Mouse (Mus musculus): ENCODE results near the gene Fam110a. TPM values are rescaled to one million over a fixed set of nuclear protein-coding genes. Genes with fewer than 3 reads are reported as not detected.

The Fam110a gene
- polyA plus RNA-seq, 1 experiment from 2014 or later = 34.0 TPM

- Histone ChIP-seq H3K4me1 (replicated peaks; ENCODE audit: control insufficient read depth, insufficient read depth, low read length) (peaks cover 6% of the 10 kb centered on the region; the same call in 1 of the 2 replicates), H3K9me3 (ENCODE audit: control insufficient read depth, low read length) (no peaks in the 10 kb centered on the region), H3K4me3 (ENCODE audit: low read length) (no peak overlapping the region), H3K27me3 (ENCODE audit: control insufficient read depth, insufficient read depth, low read depth, low read length) (no peaks in the 10 kb centered on the region), H3K9ac (ENCODE audit: low read length) (no peak overlapping the region), H3K27ac (ENCODE audit: low read length) (peak overlapping the region; percentile 60), H3K4me2 (ENCODE audit: low read depth, low read length) (no peak overlapping the region), H3K36me3 (ENCODE audit: control insufficient read depth, insufficient read depth, low read length) (no peaks in the 10 kb centered on the region)
- WGBS = 28% methylated on average over 2 of the region's 2 CpGs
- ATAC-seq (ENCODE audit: low read depth) = peak; percentile 45; the same call in 1 of the 2 replicates
Measured at GRCm38 (mm10) chr2:152011724-152012123, 31.7 kb upstream of the Fam110a start.

DNA sequence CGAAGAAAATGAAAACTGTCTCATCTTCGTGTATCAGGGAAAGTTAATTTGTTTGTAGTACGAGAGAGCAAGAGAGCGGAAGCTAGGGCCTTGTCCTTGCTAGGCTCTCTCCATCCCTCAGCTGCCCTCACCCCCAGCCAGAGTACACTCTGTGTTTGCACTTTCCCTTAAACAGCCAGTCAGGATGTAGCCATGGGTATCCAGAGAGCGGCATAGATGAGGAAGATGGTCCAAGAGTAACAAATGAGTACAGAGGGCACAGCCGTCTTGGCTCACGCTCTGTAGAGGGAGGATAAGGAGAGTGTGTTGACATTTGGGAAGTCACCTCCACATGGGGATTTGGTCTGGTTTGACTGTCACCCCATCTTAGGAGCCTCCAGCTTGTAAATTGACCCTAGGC is 30.6 kb upstream of the Fam110a start:
- H3K4me1 ChIP-seq (replicated peaks; ENCODE audit: control insufficient read depth, insufficient read depth, low read length) = peaks cover 6% of the 10 kb centered on the region; the same call in 1 of the 2 replicates
- 73% methylated on average over 7 of the region's 7 CpGs for WGBS
- H3K9me3 ChIP-seq (ENCODE audit: control insufficient read depth, low read length) = no peaks in the 10 kb centered on the region
- H3K27me3 ChIP-seq (ENCODE audit: control insufficient read depth, insufficient read depth, low read depth, low read length) = no peaks in the 10 kb centered on the region
- no peak overlapping the region for H3K27ac ChIP-seq (ENCODE audit: low read length)
- H3K9ac ChIP-seq (ENCODE audit: low read length) = no peak overlapping the region
- H3K36me3 ChIP-seq (ENCODE audit: control insufficient read depth, insufficient read depth, low read length) = no peaks in the 10 kb centered on the region
- no peak for ATAC-seq (ENCODE audit: low read depth)
- no peak overlapping the region for H3K4me3 ChIP-seq (ENCODE audit: low read length)
- no peak overlapping the region for H3K4me2 ChIP-seq (ENCODE audit: low read depth, low read length)

DNA sequence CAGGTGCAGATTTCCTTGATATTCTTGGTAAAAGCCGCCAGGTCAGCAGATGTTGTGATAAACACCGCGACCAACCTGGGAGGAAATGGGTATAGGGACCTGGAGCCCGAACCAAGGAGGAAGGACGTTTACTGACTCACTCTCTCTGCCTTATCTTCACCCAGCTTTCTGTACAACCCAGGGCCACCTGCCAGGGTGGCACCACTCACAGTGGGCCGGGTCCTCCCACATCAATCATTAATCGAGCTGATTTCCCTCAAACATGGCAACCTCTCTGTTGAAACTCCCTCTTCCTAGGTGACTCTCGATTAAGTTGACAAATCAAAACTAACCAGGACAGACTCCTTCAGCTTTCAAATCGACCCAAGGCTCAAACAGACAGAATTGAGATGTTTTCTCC is 30.2 kb upstream of the Fam110a start:
- peaks cover 6% of the 10 kb centered on the region; the same call in 1 of the 2 replicates for H3K4me1 ChIP-seq (replicated peaks; ENCODE audit: control insufficient read depth, insufficient read depth, low read length)
- H3K27ac ChIP-seq (ENCODE audit: low read length) = no peak overlapping the region
- no peaks in the 10 kb centered on the region for H3K36me3 ChIP-seq (ENCODE audit: control insufficient read depth, insufficient read depth, low read length)
- H3K27me3 ChIP-seq (ENCODE audit: control insufficient read depth, insufficient read depth, low read depth, low read length) = no peaks in the 10 kb centered on the region
- H3K4me2 ChIP-seq (ENCODE audit: low read depth, low read length) = no peak overlapping the region
- H3K9ac ChIP-seq (ENCODE audit: low read length) = no peak overlapping the region
- 61% methylated on average over 9 of the region's 9 CpGs for WGBS
- no peak for ATAC-seq (ENCODE audit: low read depth)
- no peaks in the 10 kb centered on the region for H3K9me3 ChIP-seq (ENCODE audit: control insufficient read depth, low read length)
- no peak overlapping the region for H3K4me3 ChIP-seq (ENCODE audit: low read length)

GRCm38 (mm10) chr2:152009061-152009779 is 29.2 kb upstream of the Fam110a start:
- 55% methylated on average over 15 of the region's 15 CpGs for WGBS
- Histone ChIP-seq H3K9ac (ENCODE audit: low read length) (no peak overlapping the region), H3K9me3 (ENCODE audit: control insufficient read depth, low read length) (no peaks in the 10 kb centered on the region), H3K36me3 (ENCODE audit: control insufficient read depth, insufficient read depth, low read length) (no peaks in the 10 kb centered on the region), H3K4me1 (replicated peaks; ENCODE audit: control insufficient read depth, insufficient read depth, low read length) (peaks cover 6% of the 10 kb centered on the region; the same call in 1 of the 2 replicates), H3K4me2 (ENCODE audit: low read depth, low read length) (no peak overlapping the region), H3K4me3 (ENCODE audit: low read length) (no peak overlapping the region), H3K27ac (ENCODE audit: low read length) (no peak overlapping the region), H3K27me3 (ENCODE audit: control insufficient read depth, insufficient read depth, low read depth, low read length) (no peaks in the 10 kb centered on the region)
- peak; percentile 51 for ATAC-seq (ENCODE audit: low read depth)

GRCm38 (mm10) chr2:152007783-152008182 is 27.8 kb upstream of the Fam110a start:
- 54% methylated on average over 10 of the region's 10 CpGs for WGBS
- Histone ChIP-seq H3K27me3 (ENCODE audit: control insufficient read depth, insufficient read depth, low read depth, low read length) (no peaks in the 10 kb centered on the region), H3K4me2 (ENCODE audit: low read depth, low read length) (no peak overlapping the region), H3K4me3 (ENCODE audit: low read length) (no peak overlapping the region), H3K9ac (ENCODE audit: low read length) (no peak overlapping the region), H3K27ac (ENCODE audit: low read length) (no peak overlapping the region), H3K4me1 (replicated peaks; ENCODE audit: control insufficient read depth, insufficient read depth, low read length) (peaks cover 6% of the 10 kb centered on the region; the same call in 1 of the 2 replicates), H3K36me3 (ENCODE audit: control insufficient read depth, insufficient read depth, low read length) (no peaks in the 10 kb centered on the region), H3K9me3 (ENCODE audit: control insufficient read depth, low read length) (no peaks in the 10 kb centered on the region)
- no peak for ATAC-seq (ENCODE audit: low read depth)

DNA sequence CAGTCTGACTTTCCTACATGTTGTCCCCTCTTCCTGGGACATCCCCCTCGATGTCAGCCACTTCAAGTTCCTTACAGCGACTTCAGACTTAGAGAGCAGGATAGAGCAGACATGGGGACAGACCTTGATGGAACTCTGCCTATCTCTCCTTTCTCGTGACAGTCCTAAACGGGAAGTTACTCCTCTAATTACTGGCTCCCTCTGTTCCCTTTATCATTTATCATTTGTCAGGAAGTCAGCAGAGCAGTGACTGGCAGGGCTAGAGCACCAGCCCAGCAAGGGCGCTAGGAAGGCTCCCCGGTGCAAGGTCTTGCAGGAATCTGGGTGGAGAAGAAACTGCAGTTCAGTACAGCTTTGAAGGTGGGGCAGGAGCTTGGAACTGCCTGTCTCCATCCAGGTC is 22.5 kb upstream of the Fam110a start:
- no peaks in the 10 kb centered on the region for H3K9me3 ChIP-seq (ENCODE audit: control insufficient read depth, low read length)
- 48% methylated on average over 6 of the region's 6 CpGs for WGBS
- H3K4me1 ChIP-seq (replicated peaks; ENCODE audit: control insufficient read depth, insufficient read depth, low read length) = no peaks in the 10 kb centered on the region; the same call in none of the 2 replicates
- peaks cover 7% of the 10 kb centered on the region for H3K27me3 ChIP-seq (ENCODE audit: control insufficient read depth, insufficient read depth, low read depth, low read length)
- H3K4me3 ChIP-seq (ENCODE audit: low read length) = no peak overlapping the region
- H3K36me3 ChIP-seq (ENCODE audit: control insufficient read depth, insufficient read depth, low read length) = no peaks in the 10 kb centered on the region
- no peak for ATAC-seq (ENCODE audit: low read depth)
- H3K4me2 ChIP-seq (ENCODE audit: low read depth, low read length) = no peak overlapping the region
- H3K27ac ChIP-seq (ENCODE audit: low read length) = no peak overlapping the region
- no peak overlapping the region for H3K9ac ChIP-seq (ENCODE audit: low read length)

DNA sequence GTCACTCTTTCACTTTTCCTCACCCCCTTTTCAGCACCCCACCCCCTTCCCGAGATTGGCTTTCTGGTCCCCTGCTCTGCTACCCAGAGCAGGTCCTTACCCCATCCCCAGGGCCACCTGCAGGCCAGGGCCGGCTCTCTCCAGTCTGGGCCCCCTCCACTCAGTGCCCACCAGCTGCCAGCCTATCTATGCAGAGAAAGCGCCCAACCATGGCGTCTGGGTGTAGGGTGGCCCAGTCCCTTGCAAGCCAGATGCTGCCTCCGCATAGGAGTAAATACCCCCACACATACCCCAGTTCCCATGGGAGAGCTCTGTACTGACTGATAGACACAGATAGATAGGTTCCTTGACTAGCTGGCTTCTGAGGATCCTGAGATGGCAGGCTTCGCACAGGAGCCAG is 20.7 kb upstream of the Fam110a start:
- Histone ChIP-seq H3K4me2 (ENCODE audit: low read depth, low read length) (no peak overlapping the region), H3K4me1 (replicated peaks; ENCODE audit: control insufficient read depth, insufficient read depth, low read length) (peaks cover 6% of the 10 kb centered on the region), H3K27ac (ENCODE audit: low read length) (no peak overlapping the region), H3K9ac (ENCODE audit: low read length) (no peak overlapping the region), H3K36me3 (ENCODE audit: control insufficient read depth, insufficient read depth, low read length) (no peaks in the 10 kb centered on the region), H3K27me3 (ENCODE audit: control insufficient read depth, insufficient read depth, low read depth, low read length) (peaks cover 13% of the 10 kb centered on the region), H3K4me3 (ENCODE audit: low read length) (no peak overlapping the region), H3K9me3 (ENCODE audit: control insufficient read depth, low read length) (no peaks in the 10 kb centered on the region)
- 61% methylated on average over 6 of the region's 6 CpGs for whole genome bisulfite sequencing
- no peak for ATAC-seq (ENCODE audit: low read depth)

DNA sequence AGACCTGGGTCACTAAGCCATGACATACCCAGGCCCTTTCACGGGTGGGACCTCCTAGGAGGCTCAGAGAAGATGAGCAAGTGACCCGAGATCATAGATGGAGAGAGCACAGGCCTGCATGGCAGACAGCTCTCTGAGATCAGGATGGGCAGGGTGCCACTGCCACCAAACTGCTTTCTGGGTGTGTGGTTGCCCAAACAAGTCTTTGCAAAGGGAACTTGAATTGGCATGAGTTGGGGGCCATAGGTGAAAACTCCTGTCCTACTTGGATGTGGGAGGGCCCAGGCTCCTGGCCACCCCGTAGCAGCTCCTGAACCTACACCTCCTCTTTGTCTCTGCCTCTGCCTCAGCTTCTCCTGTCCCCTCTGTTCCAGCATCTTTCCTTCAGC is 20.3 kb upstream of the Fam110a start:
- Histone ChIP-seq H3K27me3 (ENCODE audit: control insufficient read depth, insufficient read depth, low read depth, low read length) (peaks cover 13% of the 10 kb centered on the region), H3K4me3 (ENCODE audit: low read length) (no peak overlapping the region), H3K4me2 (ENCODE audit: low read depth, low read length) (no peak overlapping the region), H3K9me3 (ENCODE audit: control insufficient read depth, low read length) (no peaks in the 10 kb centered on the region), H3K9ac (ENCODE audit: low read length) (0 out of 2 replicates have a peak overlapping the region, but pooled peaks have one; percentile 11), H3K36me3 (ENCODE audit: control insufficient read depth, insufficient read depth, low read length) (no peaks in the 10 kb centered on the region), H3K27ac (ENCODE audit: low read length) (no peak overlapping the region), H3K4me1 (replicated peaks; ENCODE audit: control insufficient read depth, insufficient read depth, low read length) (peaks cover 6% of the 10 kb centered on the region)
- 57% methylated on average over 3 of the region's 3 CpGs for WGBS
- ATAC-seq (ENCODE audit: low read depth) = no peak

DNA sequence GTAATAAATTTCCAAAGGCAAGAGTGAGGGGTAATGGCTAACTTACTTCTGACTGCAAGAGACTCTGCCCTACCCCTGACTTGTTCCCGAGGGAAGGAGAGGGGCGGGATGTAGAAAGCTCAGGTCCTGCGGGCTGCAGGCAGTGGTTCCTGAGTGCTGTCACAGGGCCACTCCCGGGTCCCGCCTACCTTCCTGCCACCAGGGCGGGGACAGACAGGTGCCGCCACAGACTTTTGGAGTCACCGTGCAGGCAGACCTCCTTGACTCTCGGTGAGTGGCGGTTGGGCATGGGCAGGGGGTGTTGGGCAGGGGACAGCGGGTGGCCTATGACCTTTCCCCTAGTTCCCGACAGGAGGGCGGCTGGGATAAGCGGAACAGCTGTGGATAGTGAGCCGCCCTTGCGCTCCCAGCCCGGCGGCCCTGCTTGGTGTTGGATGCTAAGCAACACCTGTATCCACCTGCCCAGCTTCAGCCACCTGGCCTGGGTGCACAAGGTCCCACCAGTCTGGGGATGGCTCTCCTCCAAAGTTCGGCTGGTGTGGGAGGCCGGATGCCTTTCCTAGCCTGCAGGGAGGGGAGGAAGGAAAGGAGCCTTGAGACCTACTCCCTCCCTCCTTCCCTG is 19.8 kb upstream of the Fam110a start:
- no peak overlapping the region for H3K27ac ChIP-seq (ENCODE audit: low read length)
- H3K4me3 ChIP-seq (ENCODE audit: low read length) = 0 out of 2 replicates have a peak overlapping the region, but pooled peaks have one; percentile 15
- peaks cover 9% of the 10 kb centered on the region for H3K4me1 ChIP-seq (replicated peaks; ENCODE audit: control insufficient read depth, insufficient read depth, low read length)
- H3K4me2 ChIP-seq (ENCODE audit: low read depth, low read length) = peak overlapping the region; percentile 35; the same call in 1 of the 2 replicates
- ATAC-seq (ENCODE audit: low read depth) = peak; percentile 50
- no peaks in the 10 kb centered on the region for H3K9me3 ChIP-seq (ENCODE audit: control insufficient read depth, low read length)
- H3K27me3 ChIP-seq (ENCODE audit: control insufficient read depth, insufficient read depth, low read depth, low read length) = peaks cover 13% of the 10 kb centered on the region
- no peaks in the 10 kb centered on the region for H3K36me3 ChIP-seq (ENCODE audit: control insufficient read depth, insufficient read depth, low read length)
- 12% methylated on average over 20 of the region's 20 CpGs for WGBS
- H3K9ac ChIP-seq (ENCODE audit: low read length) = 0 out of 2 replicates have a peak overlapping the region, but pooled peaks have one; percentile 11
